Mouse (Mus musculus) CD4-positive, CD25-positive, alpha-beta regulatory T cell, adult 2 months (primary cell): Measurements from ENCODE around the gene Krtap6-2.

Experiments
- DNase-seq: peaks from one replicate; pipeline ENCODE4 v3.0.0-alpha.2; 2012; ENCODE audit warnings: low read depth, low spot score

Krtap6-2 gene

GRCm38 (mm10) chr16:89420011-89420410, at the start of gene Krtap6-2:
Gene Krtap6-2, minus strand, starts transcription at chr16:89420111.
- DNase-seq = no peak

- DNase-seq = no peak
Observed at GRCm38 (mm10) chr16:89461189-89461588, 41.3 kb upstream of the Krtap6-2 start.

- DNase-seq = no peak
Observed at GRCm38 (mm10) chr16:89429586-89429985, 9.7 kb upstream of the Krtap6-2 start.

GRCm38 (mm10) chr16:89425310-89425709, 5.4 kb upstream of the Krtap6-2 start:
- DNase-seq = no peak

GRCm38 (mm10) chr16:89416311-89416710, 3.6 kb downstream of the Krtap6-2 start:
- DNase-seq = no peak

GRCm38 (mm10) chr16:89410345-89411068, 9.4 kb downstream of the Krtap6-2 start:
- no peak for DNase-seq

- DNase-seq = no peak
Observed at GRCm38 (mm10) chr16:89403768-89404167, 16.1 kb downstream of the Krtap6-2 start, which contains the start of gene Krtap21-1. Gene Krtap21-1, minus strand, starts transcription at chr16:89403868.

- no peak for DNase-seq
Observed at GRCm38 (mm10) chr16:89372734-89373461, 47.0 kb downstream of the Krtap6-2 start.
